Mouse (Mus musculus) cerebellum, postnatal 10 days (tissue): ENCODE data around the gene Cdc42se2.

Experiments used
- DNase-seq, 2 experiments: peaks; one replicate each; pipeline ENCODE4 v3.0.0; 2021; ENCODE audit warnings: mixed read lengths in 2 of 2

Cdc42se2 gene

GRCm38 (mm10) chr11:54701848-54702247 lies 85.6 kb downstream of the Cdc42se2 start:
- DNase-seq: no peak

GRCm38 (mm10) chr11:54699972-54700371 lies 87.5 kb downstream of the Cdc42se2 start:
- DNase-seq: no peak

GRCm38 (mm10) chr11:54698636-54699035 lies 88.8 kb downstream of the Cdc42se2 start:
- DNase-seq: no peak

- DNase-seq: no peak
These were observed 89.9 kb downstream of the Cdc42se2 start for GRCm38 (mm10) chr11:54697611-54698010.

GRCm38 (mm10) chr11:54695951-54696350 lies 91.5 kb downstream of the Cdc42se2 start:
- no peak for DNase-seq

- DNase-seq: no peak
These were observed 93.2 kb downstream of the Cdc42se2 start for GRCm38 (mm10) chr11:54694291-54694690.

- DNase-seq: no peak
These were observed 93.8 kb downstream of the Cdc42se2 start for GRCm38 (mm10) chr11:54693696-54694095.

- DNase-seq: no peak
These were observed 96.3 kb downstream of the Cdc42se2 start for GRCm38 (mm10) chr11:54691179-54691578.

- DNase-seq: no peak
These were observed 97.3 kb downstream of the Cdc42se2 start for GRCm38 (mm10) chr11:54690171-54690570.

GRCm38 (mm10) chr11:54684831-54685230 lies 102.6 kb downstream of the Cdc42se2 start:
- DNase-seq: no peak

- no peak for DNase-seq
These were observed 108.3 kb downstream of the Cdc42se2 start for GRCm38 (mm10) chr11:54679141-54679540.

- DNase-seq: no peak
These were observed 111.5 kb downstream of the Cdc42se2 start for GRCm38 (mm10) chr11:54675792-54676489.

GRCm38 (mm10) chr11:54673575-54674298 lies 113.7 kb downstream of the Cdc42se2 start:
- no peak for DNase-seq
